Mouse (Mus musculus): ENCODE results near the gene Bin2. TPM values are rescaled to one million over a fixed set of nuclear protein-coding genes. Genes with fewer than 3 reads are reported as not detected.
"Not testable (repeated sequence)": the region's sequence is repeated elsewhere in the genome, so short reads cannot be mapped to it uniquely, and the experiment has no call there.

Bin2 gene
- polyA plus RNA-seq, 1 experiment from 2014 or later, result 4.0 TPM

GRCm38 (mm10) chr15:100627287-100627686 is 42.1 kb downstream of the Bin2 start:
- Histone ChIP-seq H3K4me1 (peaks cover 17% of the 10 kb centered on the region), H3K36me3 (replicated peaks) (no peaks in the 10 kb centered on the region), H3K4me3 (no peak overlapping the region), H3K27ac (replicated peaks) (no peak overlapping the region), H3K27me3 (replicated peaks; ENCODE audit: low read depth, poor library complexity, severe bottlenecking) (peaks cover 23% of the 10 kb centered on the region), H3K9me3 (no peaks in the 10 kb centered on the region)
- DNase-seq (ENCODE audit: low spot score), result no peak
- 14% methylated on average over 10 of the region's 10 CpGs for WGBS

- no peak overlapping the region for H3K27ac ChIP-seq (replicated peaks)
- peaks cover 7% of the 10 kb centered on the region for H3K27me3 ChIP-seq (replicated peaks; ENCODE audit: low read depth, poor library complexity, severe bottlenecking)
- DNase-seq (ENCODE audit: low spot score), result no peak
- H3K4me1 ChIP-seq, result peaks cover 17% of the 10 kb centered on the region
- 89% methylated on average over 3 of the region's 3 CpGs for WGBS
- H3K9me3 ChIP-seq, result no peaks in the 10 kb centered on the region
- H3K4me3 ChIP-seq, result no peak overlapping the region
- peaks cover 25% of the 10 kb centered on the region for H3K36me3 ChIP-seq (replicated peaks)
These were observed 44.9 kb downstream of the Bin2 start for GRCm38 (mm10) chr15:100624435-100624834.

DNA sequence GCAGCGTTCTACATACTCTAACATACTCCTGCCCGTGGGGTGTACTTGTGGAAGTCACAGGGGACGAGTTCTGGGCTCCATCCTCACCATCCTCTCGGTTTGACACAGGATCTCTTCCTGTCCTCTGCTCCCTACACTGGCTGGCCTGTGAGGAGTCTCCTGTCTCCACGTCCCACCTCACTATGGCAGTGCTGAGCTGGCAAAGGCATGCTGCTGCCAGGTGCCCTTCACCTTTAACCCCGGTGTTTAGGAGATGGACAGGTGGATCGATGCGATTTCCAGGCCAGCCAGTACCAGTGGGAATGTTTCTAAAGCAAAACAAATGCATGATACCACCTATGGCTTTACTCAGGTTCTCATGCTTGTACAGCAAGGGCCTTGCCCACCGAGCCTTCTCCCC is 45.6 kb downstream of the Bin2 start:
- Histone ChIP-seq H3K27ac (replicated peaks) (no peak overlapping the region), H3K9me3 (no peaks in the 10 kb centered on the region), H3K4me3 (no peak overlapping the region), H3K4me1 (peaks cover 13% of the 10 kb centered on the region), H3K36me3 (replicated peaks) (peaks cover 32% of the 10 kb centered on the region), H3K27me3 (replicated peaks; ENCODE audit: low read depth, poor library complexity, severe bottlenecking) (peaks cover under 1% of the 10 kb centered on the region)
- WGBS, result 87% methylated on average over 9 of the region's 9 CpGs
- no peak for DNase-seq (ENCODE audit: low spot score)

GRCm38 (mm10) chr15:100622164-100622563 is 47.2 kb downstream of the Bin2 start:
- Histone ChIP-seq H3K36me3 (replicated peaks) (peaks cover 48% of the 10 kb centered on the region), H3K4me1 (no peaks in the 10 kb centered on the region), H3K4me3 (no peak overlapping the region), H3K27ac (replicated peaks) (no peak overlapping the region), H3K27me3 (replicated peaks; ENCODE audit: low read depth, poor library complexity, severe bottlenecking) (no peaks in the 10 kb centered on the region), H3K9me3 (no peaks in the 10 kb centered on the region)
- no peak for DNase-seq (ENCODE audit: low spot score)
- WGBS, result 85% methylated on average over 7 of the region's 7 CpGs

GRCm38 (mm10) chr15:100621671-100622070 is 47.7 kb downstream of the Bin2 start:
- H3K36me3 ChIP-seq (replicated peaks), result peaks cover 51% of the 10 kb centered on the region
- not testable (repeated sequence) for H3K27ac ChIP-seq (replicated peaks); H3K9me3 ChIP-seq; H3K27me3 ChIP-seq (replicated peaks; ENCODE audit: low read depth, poor library complexity, severe bottlenecking); DNase-seq (ENCODE audit: low spot score); H3K4me1 ChIP-seq; H3K4me3 ChIP-seq
- 85% methylated on average over 9 of the region's 9 CpGs for WGBS

DNA sequence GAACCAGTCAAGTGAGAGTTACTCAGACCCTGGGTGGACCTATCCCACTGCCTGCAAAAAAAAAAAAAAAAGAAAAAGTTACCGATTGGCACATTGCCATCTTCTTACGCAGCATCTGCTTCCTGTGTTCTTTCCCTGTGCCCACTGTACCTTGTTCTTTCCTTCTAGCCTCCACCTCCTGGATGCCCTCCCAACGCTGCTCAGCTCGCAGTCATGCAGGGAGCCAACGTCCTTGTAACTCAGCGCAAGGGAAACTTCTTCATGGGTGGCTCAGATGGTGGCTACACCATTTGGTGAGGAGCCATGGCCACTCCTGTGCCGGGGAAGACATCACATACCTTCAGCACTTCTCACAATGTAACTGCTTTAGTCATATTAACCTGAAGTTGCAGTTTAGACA is 50.2 kb downstream of the Bin2 start:
- Histone ChIP-seq H3K27me3 (replicated peaks; ENCODE audit: low read depth, poor library complexity, severe bottlenecking) (peaks cover 4% of the 10 kb centered on the region), H3K9me3 (no peaks in the 10 kb centered on the region), H3K4me3 (no peak overlapping the region), H3K36me3 (replicated peaks) (peaks cover 51% of the 10 kb centered on the region), H3K27ac (replicated peaks) (no peak overlapping the region), H3K4me1 (peaks cover 16% of the 10 kb centered on the region)
- no peak for DNase-seq (ENCODE audit: low spot score)
- WGBS, result 92% methylated on average over 7 of the region's 7 CpGs

- 1% methylated on average over 19 of the region's 19 CpGs for WGBS
- peaks cover 27% of the 10 kb centered on the region for H3K4me1 ChIP-seq
These were observed 53.1 kb downstream of the Bin2 start for GRCm38 (mm10) chr15:100616221-100616620.

DNA sequence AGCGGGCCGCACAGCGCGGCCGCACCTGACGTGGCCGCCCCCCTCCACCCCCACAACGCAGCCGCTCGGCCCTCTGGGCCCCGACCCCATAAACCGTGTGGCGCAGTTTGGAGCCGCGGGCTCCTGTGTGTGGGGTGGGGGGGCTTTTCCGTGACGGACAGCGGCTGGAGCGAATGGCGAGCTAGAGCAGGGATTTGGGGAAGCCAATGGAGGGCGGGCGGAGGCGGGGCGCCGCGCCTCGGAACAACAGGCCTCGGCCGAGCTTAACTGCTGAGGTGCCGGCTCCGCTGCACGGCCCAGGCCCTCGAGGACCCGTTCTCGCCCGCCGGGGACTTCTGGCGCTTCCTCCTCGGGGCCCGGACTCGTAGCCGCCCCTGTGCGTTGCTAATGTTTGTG is 53.5 kb downstream of the Bin2 start:
- Histone ChIP-seq H3K4me3 (peak overlapping the region; percentile 91), H3K9me3 (no peaks in the 10 kb centered on the region), H3K36me3 (replicated peaks) (peaks cover 40% of the 10 kb centered on the region), H3K27me3 (replicated peaks; ENCODE audit: low read depth, poor library complexity, severe bottlenecking) (peaks cover 18% of the 10 kb centered on the region), H3K4me1 (peaks cover 27% of the 10 kb centered on the region), H3K27ac (replicated peaks) (peak overlapping the region; percentile 96)
- peak; percentile 94 for DNase-seq (ENCODE audit: low spot score)
- under 1% methylated on average over 43 of the region's 43 CpGs for WGBS

More at GRCm38 (mm10) chr15:100616221-100616620, 53.1 kb downstream of the Bin2 start:
- no peaks in the 10 kb centered on the region for H3K9me3 ChIP-seq
- no peak for DNase-seq (ENCODE audit: low spot score)
- H3K36me3 ChIP-seq (replicated peaks), result peaks cover 43% of the 10 kb centered on the region
- H3K27me3 ChIP-seq (replicated peaks; ENCODE audit: low read depth, poor library complexity, severe bottlenecking), result peaks cover 15% of the 10 kb centered on the region
- peak overlapping the region; percentile 96 for H3K27ac ChIP-seq (replicated peaks)
- H3K4me3 ChIP-seq, result peak overlapping the region; percentile 91

DNA sequence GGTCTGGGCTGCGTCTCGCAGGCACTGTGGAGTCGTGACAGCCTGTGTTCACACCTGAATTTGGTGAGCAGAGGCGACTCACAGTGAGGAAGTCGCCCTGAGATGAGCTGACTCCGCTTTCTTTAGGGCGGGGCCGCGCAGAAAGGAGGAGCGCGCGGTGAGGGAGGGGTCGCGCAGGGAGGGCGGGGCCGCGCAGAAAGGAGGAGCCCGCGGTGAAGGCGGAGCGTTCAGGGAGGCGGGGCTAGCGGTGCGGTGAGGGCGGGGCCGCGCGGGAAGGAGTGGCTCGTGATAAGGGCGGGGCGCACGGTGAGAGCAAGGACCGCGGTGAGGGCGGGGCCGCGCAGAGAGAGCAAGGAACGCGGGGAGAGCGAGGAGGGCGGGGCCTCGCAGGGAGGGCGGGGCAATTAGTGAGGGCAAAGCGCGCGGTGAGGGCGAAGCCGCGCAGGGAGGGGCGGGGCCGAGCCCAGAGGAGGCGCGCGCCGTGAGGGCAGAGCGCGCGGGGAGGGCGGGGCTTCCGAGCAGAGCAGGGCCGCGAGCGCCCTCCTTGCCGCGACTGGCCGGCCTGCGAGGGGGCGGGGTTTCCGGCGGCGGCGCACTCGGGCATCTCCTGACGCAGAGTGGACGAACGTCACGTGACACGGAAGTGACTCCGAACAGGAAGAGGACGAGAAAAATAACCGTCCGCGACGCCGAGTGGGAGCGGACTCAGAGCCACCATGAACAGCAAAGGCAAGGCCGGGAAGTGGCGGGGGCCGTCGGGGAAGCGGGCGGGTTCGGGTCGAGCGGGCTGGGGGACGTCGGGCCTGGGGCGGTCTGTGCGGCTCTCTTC is 54.1 kb downstream of the Bin2 start, which contains the start of gene Dazap2:
Dazap2 (plus strand) TSS at position 354 of the 829 bp plus-strand sequence.
- under 1% methylated on average over 99 of the region's 99 CpGs for WGBS
- peak; percentile 100 for DNase-seq (ENCODE audit: low spot score)
- H3K36me3 ChIP-seq (replicated peaks), result peaks cover 34% of the 10 kb centered on the region

GRCm38 (mm10) chr15:100614218-100614995 is 54.9 kb downstream of the Bin2 start:
- peaks cover 27% of the 10 kb centered on the region for H3K4me1 ChIP-seq
- peak overlapping the region; percentile 96 for H3K27ac ChIP-seq (replicated peaks)
- H3K9me3 ChIP-seq, result no peaks in the 10 kb centered on the region
- peaks cover 26% of the 10 kb centered on the region for H3K36me3 ChIP-seq (replicated peaks)
- WGBS, result 12% methylated on average over 43 of the region's 43 CpGs
- peak overlapping the region; percentile 91 for H3K4me3 ChIP-seq
- DNase-seq (ENCODE audit: low spot score), result no peak
- peaks cover 31% of the 10 kb centered on the region for H3K27me3 ChIP-seq (replicated peaks; ENCODE audit: low read depth, poor library complexity, severe bottlenecking)

More for the DNA sequence above, 54.1 kb downstream of the Bin2 start, which contains the start of gene Dazap2:
- Histone ChIP-seq H3K4me1 (peaks cover 27% of the 10 kb centered on the region), H3K9me3 (no peaks in the 10 kb centered on the region), H3K4me3 (peak within 1 kb of the TSS; percentile 91), H3K27me3 (replicated peaks; ENCODE audit: low read depth, poor library complexity, severe bottlenecking) (peaks cover 23% of the 10 kb centered on the region), H3K27ac (replicated peaks) (peak within 1 kb of the TSS; percentile 96)

DNA sequence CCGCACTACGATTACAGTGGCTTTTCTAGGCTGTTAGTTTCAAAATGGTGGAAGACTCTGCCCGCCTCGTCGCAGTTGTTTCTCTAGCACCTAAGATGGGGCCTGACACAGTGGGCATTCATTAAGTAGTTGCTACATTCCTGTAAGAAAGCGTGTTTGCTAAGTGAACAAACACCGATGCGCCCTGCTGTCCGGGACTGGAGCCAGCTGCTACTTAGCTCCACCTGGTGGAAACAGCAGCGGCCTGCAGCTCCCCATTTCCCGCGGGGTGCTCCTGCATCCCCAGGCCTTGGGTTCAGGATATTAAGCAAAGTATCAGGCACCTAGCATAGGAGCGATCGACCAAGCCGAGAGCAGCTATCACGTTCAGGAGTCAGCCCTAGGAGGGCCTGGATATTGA is 55.8 kb downstream of the Bin2 start:
- DNase-seq (ENCODE audit: low spot score), result peak; percentile 84
- H3K9me3 ChIP-seq, result no peaks in the 10 kb centered on the region
- WGBS, result 9% methylated on average over 16 of the region's 16 CpGs
- H3K36me3 ChIP-seq (replicated peaks), result peaks cover 18% of the 10 kb centered on the region
- peak overlapping the region; percentile 37 for H3K4me3 ChIP-seq
- peaks cover 27% of the 10 kb centered on the region for H3K4me1 ChIP-seq
- peaks cover 32% of the 10 kb centered on the region for H3K27me3 ChIP-seq (replicated peaks; ENCODE audit: low read depth, poor library complexity, severe bottlenecking)
- no peak overlapping the region for H3K27ac ChIP-seq (replicated peaks)

GRCm38 (mm10) chr15:100612432-100612831 is 56.9 kb downstream of the Bin2 start:
- no peak for DNase-seq (ENCODE audit: low spot score)
- WGBS, result 60% methylated on average over 2 of the region's 2 CpGs
- peaks cover 27% of the 10 kb centered on the region for H3K4me1 ChIP-seq

More at GRCm38 (mm10) chr15:100612432-100612831, 56.9 kb downstream of the Bin2 start:
- Histone ChIP-seq H3K27ac (replicated peaks) (no peak overlapping the region), H3K36me3 (replicated peaks) (peaks cover 6% of the 10 kb centered on the region), H3K9me3 (no peaks in the 10 kb centered on the region), H3K27me3 (replicated peaks; ENCODE audit: low read depth, poor library complexity, severe bottlenecking) (peaks cover 32% of the 10 kb centered on the region), H3K4me3 (no peak overlapping the region)
